Mouse (Mus musculus) ES-CJ7 (cell line): Measurements from ENCODE around the gene Tprgl.

Experiments
- DNase-seq: peaks from one replicate; pipeline ENCODE4 v3.0.0; 2011; ENCODE audit warnings: low read depth, low spot score

Tprgl gene

GRCm38 (mm10) chr4:154119208-154119607 is 41.3 kb downstream of the Tprgl start:
- no peak for DNase-seq

GRCm38 (mm10) chr4:154118782-154119181 is 41.7 kb downstream of the Tprgl start:
- no peak for DNase-seq

- no peak for DNase-seq
Observed at GRCm38 (mm10) chr4:154116421-154116820, 44.0 kb downstream of the Tprgl start.

- DNase-seq, result no peak
Observed at GRCm38 (mm10) chr4:154109850-154110243, 50.6 kb downstream of the Tprgl start.

GRCm38 (mm10) chr4:154109216-154109849 is 51.1 kb downstream of the Tprgl start:
- no peak for DNase-seq
